Mouse (Mus musculus) kidney, adult 2 months (tissue): ENCODE results near the gene Klhdc10. TPM values are rescaled to one million over a fixed set of nuclear protein-coding genes. Genes with fewer than 3 reads are reported as not detected.

Experiments
- DNase-seq: peaks from one replicate; pipeline ENCODE4 v3.0.0; 2021
- H3K27ac ChIP-seq: fragments of 200-500 bp; 2 replicates; pipeline ENCODE4 v1.5.1; 2012; ENCODE audit warnings: low read depth, low read length, control low read depth, inconsistent platforms; ENCODE audit not compliant: insufficient read depth
- H3K27me3 ChIP-seq: fragments of 200-500 bp; replicated peaks from 2 replicates; pipeline ENCODE4 v1.6.1; 2012; ENCODE audit warnings: mild to moderate bottlenecking, moderate library complexity, low read length, inconsistent platforms; ENCODE audit not compliant: control insufficient read depth, insufficient read depth
- H3K36me3 ChIP-seq: fragments of 200-500 bp; 2 replicates; pipeline ENCODE4 v1.6.1; 2012; ENCODE audit warnings: mild to moderate bottlenecking, moderate library complexity, low read length, inconsistent platforms; ENCODE audit not compliant: control insufficient read depth, insufficient read depth
- H3K4me1 ChIP-seq: fragments of 200-500 bp; 2 replicates; pipeline ENCODE4 v1.6.1; 2011; ENCODE audit warnings: low read length; ENCODE audit not compliant: control insufficient read depth, insufficient read depth
- H3K4me3 ChIP-seq: fragments of 200-500 bp; 2 replicates; pipeline ENCODE4 v1.5.1; 2011; ENCODE audit warnings: mild to moderate bottlenecking, low read depth, low read length, control low read depth; ENCODE audit not compliant: insufficient read depth
- CTCF ChIP-seq: fragments of 200-500 bp; conservative IDR thresholded peaks from 2 replicates; pipeline ENCODE4 v1.5.1; 2011; ENCODE audit warnings: low read depth, mild to moderate bottlenecking, control low read depth, low read length, moderate library complexity, mixed read lengths; ENCODE audit not compliant: insufficient read depth, insufficient read length
- POLR2A ChIP-seq: fragments of 200-500 bp; IDR thresholded peaks from one replicate; pipeline ENCODE4 v1.6.1; 2011; ENCODE audit warnings: low read depth, low read length, control low read depth
- WGBS: fragments of 180-500 bp; shearing (Covaris S2); methylation state at CpG from one replicate; pipeline ENCODE4 v1.1.7; 2018; 5-methylcytosine and 5-hydroxymethylcytosine counted together
- polyA plus RNA-seq: library from polyadenylated mRNA; depleted of rRNA; stranded (reverse); fragments of >200 nt; gene quantifications from 2 replicates; pipeline ENCODE4 v1.2.3, GENCODE M21; 2012

Klhdc10 gene
- polyA plus RNA-seq, 1 experiment: 42.7 TPM

GRCm38 (mm10) chr6:30459056-30459747, 57.5 kb downstream of the Klhdc10 start:
- TF ChIP-seq CTCF: no peak
- TF ChIP-seq POLR2A: no peak
- Histone ChIP-seq H3K27me3 (no peaks in the 10 kb centered on the region), H3K27ac (no peak overlapping the region), H3K4me3 (peak overlapping the region; percentile 54; the same call in 1 of the 2 replicates), H3K36me3 (no peaks in the 10 kb centered on the region), H3K4me1 (peaks cover 3% of the 10 kb centered on the region; the same call in 1 of the 2 replicates)
- 72% methylated on average over 16 of the region's 16 CpGs for WGBS
- no peak for DNase-seq

GRCm38 (mm10) chr6:30459811-30460749, 58.4 kb downstream of the Klhdc10 start:
- Histone ChIP-seq H3K36me3 (no peaks in the 10 kb centered on the region), H3K27ac (no peak overlapping the region), H3K27me3 (no peaks in the 10 kb centered on the region), H3K4me3 (peak overlapping the region; percentile 54), H3K4me1 (peaks cover 3% of the 10 kb centered on the region; the same call in 1 of the 2 replicates)
- 10% methylated on average over 40 of the region's 40 CpGs for WGBS
- DNase-seq: peak; percentile 78
- no peak for TF ChIP-seq POLR2A
- peak; percentile 79 for TF ChIP-seq CTCF

- TF ChIP-seq POLR2A (no peak), CTCF (no peak)
- Histone ChIP-seq H3K27ac (no peak overlapping the region), H3K27me3 (no peaks in the 10 kb centered on the region), H3K4me1 (peaks cover 3% of the 10 kb centered on the region; the same call in 1 of the 2 replicates), H3K4me3 (no peak overlapping the region), H3K36me3 (no peaks in the 10 kb centered on the region)
- DNase-seq: peak; percentile 43
- WGBS: 38% methylated on average over 19 of the region's 19 CpGs
These were observed 59.2 kb downstream of the Klhdc10 start for GRCm38 (mm10) chr6:30460750-30461446.

GRCm38 (mm10) chr6:30461755-30462344, 60.2 kb downstream of the Klhdc10 start:
- Histone ChIP-seq H3K4me3 (no peak overlapping the region), H3K36me3 (no peaks in the 10 kb centered on the region), H3K4me1 (peaks cover 3% of the 10 kb centered on the region; the same call in 1 of the 2 replicates), H3K27ac (no peak overlapping the region), H3K27me3 (no peaks in the 10 kb centered on the region)
- WGBS: 87% methylated on average over 13 of the region's 13 CpGs
- TF ChIP-seq CTCF: no peak
- TF ChIP-seq POLR2A: no peak
- no peak for DNase-seq

- Histone ChIP-seq H3K36me3 (no peaks in the 10 kb centered on the region), H3K27ac (no peak overlapping the region), H3K27me3 (no peaks in the 10 kb centered on the region), H3K4me1 (peaks cover 3% of the 10 kb centered on the region; the same call in 1 of the 2 replicates), H3K4me3 (no peak overlapping the region)
- TF ChIP-seq CTCF (no peak), POLR2A (no peak)
- DNase-seq: no peak
- WGBS: 32% methylated on average over 7 of the region's 7 CpGs
These were observed 61.2 kb downstream of the Klhdc10 start for GRCm38 (mm10) chr6:30462822-30463221.

- Histone ChIP-seq H3K27me3 (no peaks in the 10 kb centered on the region), H3K27ac (no peak overlapping the region), H3K4me1 (no peaks in the 10 kb centered on the region), H3K4me3 (no peak overlapping the region), H3K36me3 (no peaks in the 10 kb centered on the region)
- WGBS: 84% methylated on average over 11 of the region's 11 CpGs
- TF ChIP-seq CTCF (no peak), POLR2A (no peak)
- peak; percentile 24 for DNase-seq
These were observed 63.9 kb downstream of the Klhdc10 start for GRCm38 (mm10) chr6:30465586-30465985.
